ENCODE assay signal across 11 mouse cellular contexts in the genomic region with DNA sequence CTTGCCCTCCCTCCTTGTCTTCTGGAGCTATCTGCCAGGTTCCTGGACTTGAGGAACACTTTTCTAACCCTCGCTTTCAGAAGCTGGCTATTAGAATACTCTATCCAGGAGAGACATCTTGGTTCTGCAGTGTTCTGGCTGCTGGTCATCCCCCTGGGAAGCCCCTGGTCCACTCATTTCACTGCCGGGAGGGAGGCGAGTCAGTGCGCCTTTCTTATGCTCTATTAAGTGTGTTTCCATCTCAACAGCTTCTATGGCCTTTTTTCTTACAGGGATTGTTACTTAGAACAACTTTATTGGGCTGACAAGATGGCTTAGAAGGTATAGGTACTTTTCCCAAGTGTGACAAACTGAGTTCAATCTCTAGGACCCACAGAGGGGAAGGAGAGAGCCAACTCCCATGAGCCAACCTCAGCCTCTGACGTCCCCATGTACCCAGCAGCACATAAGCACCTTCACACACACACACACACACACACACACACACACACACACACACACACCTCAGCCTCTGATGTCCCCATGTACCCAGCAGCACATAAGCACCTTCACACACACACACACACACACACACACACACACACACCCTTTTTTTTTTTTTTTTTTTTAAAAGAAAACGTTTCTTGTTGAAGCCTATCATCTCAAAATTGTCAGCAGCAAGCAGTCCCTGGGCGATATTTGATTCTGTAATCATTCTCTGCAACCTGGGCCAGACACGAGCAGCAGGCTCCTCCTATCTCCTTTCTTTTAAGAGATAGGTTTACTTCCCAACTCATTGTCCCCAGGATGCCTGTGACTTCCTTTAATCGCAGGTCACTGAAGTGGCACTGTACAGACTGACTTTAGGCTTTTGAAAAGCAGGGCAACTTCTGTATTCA.
DNase-seq lines count a peak whose midpoint lies in the region; ATAC-seq and TF ChIP-seq lines count a peak whose summit lies in the region.
"Had no signal": no experiment of that assay in that cellular context is flagged by ENCODE, and none has a peak within 500 bp of the region (broad histone marks: within the 10 kb centered on the region; RNA-seq: fewer than 3 reads in every experiment).

No protein-coding gene starts in this region.

- H3K9me3 ChIP-seq in hindbrain, embryonic 12.5 days (replicated peaks), result no peaks in the 10 kb centered on the region
- no peaks in the 10 kb centered on the region for H3K9me3 ChIP-seq in hindbrain, postnatal 0 days (ENCODE audit: low read length)
- H3K9me3 ChIP-seq in liver, embryonic 13.5 days (replicated peaks), result no peaks in the 10 kb centered on the region
- H3K9me3 ChIP-seq: embryonic facial prominence, embryonic 13.5 days had no signal

- no peak for TF ChIP-seq CTCF in hindbrain, postnatal 0 days (IDR thresholded peaks at IDR 0.05; ENCODE audit: low read depth)

- 73% methylated on average over 9 of the region's 9 CpGs for whole genome bisulfite sequencing in hindbrain, embryonic 12.5 days
- WGBS in hindbrain, postnatal 0 days, result 70% methylated on average over 9 of the region's 9 CpGs
- WGBS in liver, embryonic 13.5 days (ENCODE audit: insufficient replicate concordance), result 48% methylated on average over 9 of the region's 9 CpGs

- no peak for DNase-seq in hindbrain, postnatal 0 days (ENCODE audit: low spot score)
- DNase-seq in CD4-positive, CD25-positive, alpha-beta regulatory T cell, adult 2 months (ENCODE audit: low read depth, low spot score), result peak; percentile 51
- peak; percentile 34 for DNase-seq in liver, embryonic 13.5 days
- no peak for DNase-seq in spleen, postnatal 36 days (ENCODE audit: low spot score in 2 of 2)
- DNase-seq in thymus, postnatal 10 days (ENCODE audit: low spot score in 2 of 2), result no peak
- DNase-seq in urinary bladder, postnatal 14 days (ENCODE audit: low spot score), result no peak
- DNase-seq: cerebellum, postnatal 10 days; spleen, adult 18-20 months had no signal

- H3K4me3 ChIP-seq in hindbrain, embryonic 12.5 days, result no peak overlapping the region
- no peak overlapping the region for H3K4me3 ChIP-seq in hindbrain, postnatal 0 days (ENCODE audit: low read length)
- H3K4me3 ChIP-seq in liver, embryonic 13.5 days (replicated peaks), result no peak overlapping the region
- H3K4me3 ChIP-seq: embryonic facial prominence, embryonic 13.5 days had no signal

- peak overlapping the region; percentile 8; the same call in 1 of the 2 replicates for H3K27ac ChIP-seq in hindbrain, embryonic 12.5 days
- no peak overlapping the region; the same call in 1 of the 2 replicates for H3K27ac ChIP-seq in hindbrain, postnatal 0 days
- H3K27ac ChIP-seq in liver, embryonic 13.5 days, result peak overlapping the region; percentile 37

- ATAC-seq in hindbrain, embryonic 12.5 days (ENCODE audit: low FRiP score), result no peak
- ATAC-seq in hindbrain, postnatal 0 days, result no peak
- peak; percentile 60 for ATAC-seq in common myeloid progenitor, adult 5-6 weeks (replicated peaks; ENCODE audit: low read depth, poor library complexity, severe bottlenecking)
- peak; percentile 86 for ATAC-seq in liver, embryonic 13.5 days (ENCODE audit: low read depth)

- H3K4me2 ChIP-seq in hindbrain, embryonic 12.5 days (replicated peaks), result no peak overlapping the region
- H3K4me2 ChIP-seq in hindbrain, postnatal 0 days (ENCODE audit: low read depth, low read length), result no peak overlapping the region
- no peak overlapping the region for H3K4me2 ChIP-seq in liver, embryonic 13.5 days
- H3K4me2 ChIP-seq: embryonic facial prominence, embryonic 13.5 days had no signal

- H3K4me1 ChIP-seq in hindbrain, embryonic 12.5 days, result peaks cover 12% of the 10 kb centered on the region
- 0 out of 2 replicates have a peak, but pooled peaks cover 7% of the 10 kb centered on the region for H3K4me1 ChIP-seq in hindbrain, postnatal 0 days (ENCODE audit: insufficient read depth, low read length)
- peaks cover 37% of the 10 kb centered on the region for H3K4me1 ChIP-seq in liver, embryonic 13.5 days (replicated peaks)

- no peaks in the 10 kb centered on the region for H3K27me3 ChIP-seq in hindbrain, embryonic 12.5 days
- H3K27me3 ChIP-seq in hindbrain, postnatal 0 days (ENCODE audit: insufficient read depth, low read length), result no peaks in the 10 kb centered on the region
- no peaks in the 10 kb centered on the region for H3K27me3 ChIP-seq in liver, embryonic 13.5 days
- H3K27me3 ChIP-seq: embryonic facial prominence, embryonic 13.5 days had no signal

- peaks cover 5% of the 10 kb centered on the region; the same call in 1 of the 2 replicates for H3K36me3 ChIP-seq in hindbrain, embryonic 12.5 days
- no peaks in the 10 kb centered on the region for H3K36me3 ChIP-seq in hindbrain, postnatal 0 days (ENCODE audit: insufficient read depth, low read length)
- H3K36me3 ChIP-seq in liver, embryonic 13.5 days, result peaks cover 18% of the 10 kb centered on the region

- H3K9ac ChIP-seq in hindbrain, embryonic 12.5 days, result no peak overlapping the region
- H3K9ac ChIP-seq in hindbrain, postnatal 0 days (replicated peaks; ENCODE audit: low read length), result no peak overlapping the region
- H3K9ac ChIP-seq in liver, embryonic 13.5 days, result no peak overlapping the region

Comparison
In these comparisons a context has a peak if more than half of its experiments do, and no peak if none do; other contexts are left out.
1. ATAC-seq: peak in common myeloid progenitor, adult 5-6 weeks (single experiment) and liver, embryonic 13.5 days (single experiment); none in hindbrain, embryonic 12.5 days (single experiment) and hindbrain, postnatal 0 days (single experiment).
2. DNase-seq: peak in CD4-positive, CD25-positive, alpha-beta regulatory T cell, adult 2 months (single experiment) and liver, embryonic 13.5 days (single experiment); none in hindbrain, postnatal 0 days (single experiment), spleen, postnatal 36 days (0 of 2), thymus, postnatal 10 days (0 of 2) and urinary bladder, postnatal 14 days (single experiment).